Mouse (Mus musculus) hematopoietic stem cell, adult 5-6 weeks (primary cell): ENCODE measurements around the gene Vash2. TPM values are rescaled to one million over a fixed set of nuclear protein-coding genes. Genes with fewer than 3 reads are reported as not detected.
"Not testable (repeated sequence)": the region's sequence is repeated elsewhere in the genome, so short reads cannot be mapped to it uniquely, and the experiment has no call there.

Experiments used
- ATAC-seq, 2 experiments: fragments of 125-278 bp in 1 of 2; replicated peaks in 1 of 2; 2 replicates each; pipeline ENCODE4 v1.8.0; 2016 to 2017; ENCODE audit warnings: inconsistent platforms in 2 of 2, mild to moderate bottlenecking in 2 of 2, moderate number of reproducible peaks in 2 of 2, low read depth in 1 of 2, moderate TSS enrichment in 1 of 2; ENCODE audit not compliant: low FRiP score in 2 of 2, poor library complexity in 2 of 2, severe bottlenecking in 2 of 2, insufficient read depth in 1 of 2, low TSS enrichment in 1 of 2
- total RNA-seq: library from RNA; stranded (forward); fragments of 172-1452, 232-1000 nt; gene quantifications from 2 replicates; pipeline ENCODE4 v1.2.3, GENCODE M21; 2017

The Vash2 gene
- total RNA-seq = 0.81 TPM in 1 of 2 replicates, not detected in the other

DNA sequence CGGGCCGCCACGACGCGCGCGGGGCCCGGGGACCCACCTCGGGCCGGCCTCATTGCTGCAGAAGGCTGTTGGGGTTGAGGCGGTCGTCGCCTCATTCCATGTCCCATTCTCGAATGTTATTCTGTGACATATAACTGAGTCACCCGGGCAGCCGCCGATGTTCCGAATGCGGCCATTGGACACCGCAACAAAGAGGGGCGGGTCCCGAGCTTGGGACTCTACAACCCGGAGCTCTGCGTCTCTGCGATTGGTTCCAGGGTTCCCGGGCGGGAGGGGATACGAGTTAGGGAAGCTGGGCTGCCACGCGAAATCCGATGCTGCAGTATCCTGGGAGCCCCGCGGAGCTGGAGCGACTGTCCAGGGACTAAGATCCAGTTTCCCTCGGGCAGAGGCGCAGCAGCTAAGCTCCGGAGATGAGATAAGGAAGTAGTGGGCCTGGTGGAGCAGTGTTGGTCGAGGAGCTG lies at the start of gene Vash2:
TSS of gene Vash2 (minus strand) at position 197 of the 464 bp plus-strand sequence.
- ATAC-seq = peak; percentile 76 to 79

DNA sequence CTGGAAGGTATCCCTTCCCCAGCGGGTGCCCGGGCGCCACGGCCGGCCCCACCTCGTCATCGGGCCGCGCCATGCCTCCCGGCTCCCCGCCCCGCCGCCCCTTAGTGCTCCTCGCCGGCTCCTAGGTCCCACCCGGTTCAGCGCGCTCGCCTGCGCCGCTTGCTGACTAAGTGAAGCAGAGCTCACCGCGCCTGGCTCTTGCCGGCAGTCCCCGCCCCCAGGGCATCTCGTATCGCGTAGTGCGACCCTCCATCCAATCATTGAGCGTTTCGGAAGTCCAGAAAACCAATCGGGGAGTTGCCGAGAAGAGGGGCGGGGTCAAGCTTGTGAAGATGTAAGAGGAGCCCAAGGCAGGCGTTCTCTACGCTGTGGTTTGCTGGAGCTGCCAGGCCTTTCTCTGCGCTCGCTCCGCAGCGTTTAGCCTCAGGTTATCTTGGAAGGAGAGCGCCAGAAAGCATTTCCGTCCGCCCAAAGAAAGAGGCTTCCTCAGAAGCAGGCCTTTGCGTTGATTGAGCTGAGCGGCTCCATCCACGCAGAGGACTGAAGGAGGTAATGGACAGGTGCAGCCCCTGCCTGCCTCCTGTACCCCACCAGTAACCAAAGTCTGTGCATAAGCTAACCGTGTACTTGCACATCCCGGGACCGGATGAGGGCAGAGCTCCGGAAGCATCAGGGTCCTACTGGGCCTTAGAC lies 47.1 kb upstream of the Vash2 start, which contains the start of gene Flvcr1:
TSS of gene Flvcr1 (minus strand) at position 138 of the 693 bp plus-strand sequence.
- peak; percentile 97 to 99 for ATAC-seq

DNA sequence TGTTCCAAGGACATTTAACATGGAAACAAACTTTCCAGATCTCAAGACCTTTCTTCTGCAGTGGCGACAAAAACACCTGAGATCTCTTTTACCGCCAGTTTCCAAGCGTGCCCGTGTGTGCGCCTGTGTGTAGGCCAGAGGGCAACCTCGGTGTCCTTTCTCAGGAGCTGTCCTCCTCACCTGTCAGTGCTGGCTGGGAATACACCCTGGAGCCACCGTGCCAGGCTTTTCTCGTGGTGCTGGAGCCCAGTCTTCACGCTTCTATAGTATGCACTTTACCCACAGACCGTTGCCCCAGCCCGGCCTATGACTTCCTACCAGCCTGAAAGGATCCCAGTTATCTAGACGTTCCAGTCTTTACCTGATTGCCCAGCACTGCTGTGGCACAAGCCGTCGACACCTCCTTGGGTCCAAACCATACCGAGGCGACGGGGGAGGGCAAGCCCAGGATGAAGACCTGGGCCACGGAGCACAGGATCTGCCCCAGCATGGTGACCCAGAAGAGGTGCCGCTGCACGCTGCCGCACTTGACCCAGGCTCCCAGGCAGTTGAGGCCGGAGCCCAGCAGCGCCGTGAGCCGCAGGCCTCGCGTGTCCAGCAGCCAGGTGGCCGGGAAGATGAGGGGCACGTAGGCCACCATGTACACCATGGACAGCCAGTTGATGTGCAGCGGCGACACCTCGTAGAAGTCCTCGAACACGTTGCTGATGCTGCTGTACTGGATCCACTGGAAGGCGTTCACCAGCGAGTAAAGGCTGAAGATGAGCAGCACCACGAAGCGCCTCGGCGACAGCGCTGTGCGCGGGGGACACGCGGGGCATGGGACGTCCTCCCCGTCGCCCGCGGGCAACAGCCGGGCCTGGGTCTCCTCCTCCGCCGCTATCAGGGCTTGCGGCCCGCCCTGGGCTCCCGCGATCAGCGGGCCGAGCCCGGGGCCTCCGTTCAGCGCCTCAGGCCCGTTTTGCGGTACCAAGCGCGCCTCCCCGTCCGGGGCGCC lies 46.2 kb upstream of the Vash2 start:
- ATAC-seq = no peak; a peak in 1 of 4 replicates

DNA sequence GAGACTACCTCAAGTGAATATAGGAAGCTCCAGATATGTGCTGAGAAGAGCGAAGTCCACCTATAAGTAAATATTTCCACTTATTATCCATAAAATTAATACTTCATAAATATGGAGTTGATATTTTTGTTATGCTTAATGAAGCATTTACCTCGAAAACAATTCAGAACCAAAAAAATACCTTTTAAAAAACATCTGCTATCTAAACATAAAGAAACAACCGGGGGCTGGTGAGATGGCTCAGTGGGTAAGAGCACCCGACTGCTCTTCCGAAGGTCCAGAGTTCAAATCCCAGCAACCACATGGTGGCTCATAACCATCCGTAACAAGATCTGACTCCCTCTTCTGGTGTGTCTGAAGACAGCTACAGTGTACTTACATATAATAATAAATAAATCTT lies 44.7 kb upstream of the Vash2 start:
- ATAC-seq = not testable (repeated sequence)

DNA sequence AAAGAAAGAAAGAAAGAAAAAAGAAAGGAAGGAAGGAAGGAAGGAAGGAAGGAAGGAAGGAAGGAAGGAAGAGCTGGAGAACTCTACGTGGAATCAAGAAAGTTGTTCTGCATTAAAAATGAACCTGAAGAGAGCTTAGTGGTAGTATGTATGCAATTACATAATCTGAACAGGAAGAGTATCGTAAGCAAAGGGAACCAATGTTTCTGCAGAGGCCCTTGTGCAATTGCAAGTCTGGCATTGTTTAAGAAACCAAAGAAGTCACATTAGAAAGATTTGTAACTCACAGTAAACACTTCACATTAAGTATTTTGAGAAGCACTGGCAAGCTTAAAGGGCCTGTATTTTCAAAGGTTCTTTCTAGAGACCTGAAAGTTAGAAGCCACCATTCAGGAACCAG lies 44.0 kb upstream of the Vash2 start:
- ATAC-seq = no peak; a peak in 1 of 4 replicates

DNA sequence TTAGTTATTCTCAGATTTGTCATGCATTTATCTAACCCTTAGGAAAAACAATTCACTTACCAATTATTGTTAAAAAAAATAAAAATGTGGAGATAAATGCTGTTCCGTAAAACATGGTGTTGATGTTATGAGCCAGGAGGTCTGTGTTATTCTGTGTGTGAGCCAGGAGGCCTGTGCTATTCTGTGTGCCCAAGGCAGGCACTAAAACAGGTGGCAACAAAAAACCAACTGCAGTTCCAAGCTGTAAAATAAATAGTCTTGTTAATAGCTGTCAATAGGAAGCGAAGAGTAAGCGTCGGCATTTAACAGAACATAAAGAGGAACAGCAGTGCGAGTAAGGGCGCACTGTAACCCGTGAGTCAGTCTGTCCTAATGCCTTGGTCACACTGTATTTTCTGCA lies 41.9 kb upstream of the Vash2 start:
- no peak for ATAC-seq

DNA sequence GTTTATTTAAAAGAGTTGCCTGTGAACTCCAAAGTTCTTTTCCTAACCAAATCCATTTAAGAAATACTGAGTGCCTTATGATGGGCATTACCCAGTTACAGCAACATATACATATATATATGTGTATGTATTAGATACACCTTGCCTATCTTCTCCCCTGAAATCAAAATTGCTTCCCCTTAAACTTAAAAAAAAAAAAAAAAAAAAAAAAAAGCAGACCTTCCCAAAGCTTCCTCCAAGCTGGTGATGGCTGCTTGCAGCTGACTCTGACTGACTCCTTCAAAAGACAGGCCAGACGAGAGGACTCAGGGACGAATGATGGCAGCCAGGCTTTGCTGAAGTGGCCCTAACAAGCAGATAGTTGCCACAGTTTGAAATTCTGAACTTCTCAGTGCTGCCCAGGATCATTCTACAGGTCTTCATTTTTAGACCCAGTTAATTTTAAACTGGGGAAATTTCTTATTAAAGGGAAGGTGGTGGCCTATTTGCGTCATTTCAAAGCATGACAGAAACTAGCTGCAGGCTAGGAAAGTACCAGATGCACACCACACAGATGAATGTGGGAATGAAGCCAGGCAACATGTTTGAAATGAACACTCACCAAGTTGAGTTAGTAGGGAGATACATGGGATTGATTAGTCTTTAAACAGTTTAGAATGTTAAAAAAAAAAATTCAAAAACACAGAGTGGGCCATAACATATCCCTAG lies 41.3 kb upstream of the Vash2 start:
- ATAC-seq = no peak

DNA sequence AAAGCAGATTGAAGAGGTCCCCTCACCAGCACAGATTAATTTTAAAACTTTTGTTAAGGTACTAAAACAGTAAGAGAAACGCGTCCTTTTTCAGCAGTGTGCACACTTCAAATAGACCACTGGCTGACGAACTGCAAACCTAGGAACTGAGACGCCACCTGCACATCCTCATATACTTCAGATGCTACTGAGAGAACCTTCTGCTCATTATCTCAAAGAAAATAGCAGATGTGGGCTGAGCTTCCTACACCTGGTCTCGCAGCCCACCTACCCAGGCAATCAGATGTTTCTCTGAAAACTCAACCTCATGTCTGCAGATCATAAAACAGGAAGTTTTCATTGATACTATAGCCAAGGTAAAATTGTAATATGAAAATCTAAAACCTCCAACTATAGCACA lies 40.7 kb upstream of the Vash2 start:
- no peak for ATAC-seq

DNA sequence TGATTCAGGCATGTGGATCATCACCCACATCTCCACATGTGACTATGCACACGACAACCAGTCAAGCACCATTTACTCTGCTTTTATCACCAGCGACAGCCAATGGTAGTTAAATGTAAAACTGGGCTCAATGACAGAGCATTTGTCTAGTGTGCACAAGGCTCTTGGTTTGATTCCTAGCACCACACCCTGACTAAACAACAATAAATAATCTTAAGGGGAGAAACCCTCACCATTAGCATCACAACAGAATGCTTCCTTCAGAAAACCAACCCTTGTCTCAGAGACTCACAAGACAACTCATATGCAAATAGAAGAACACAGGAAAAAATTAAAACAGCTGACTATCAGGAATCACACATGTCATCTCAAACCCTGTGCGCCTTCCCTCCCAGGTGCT lies 35.2 kb upstream of the Vash2 start:
- no peak for ATAC-seq

DNA sequence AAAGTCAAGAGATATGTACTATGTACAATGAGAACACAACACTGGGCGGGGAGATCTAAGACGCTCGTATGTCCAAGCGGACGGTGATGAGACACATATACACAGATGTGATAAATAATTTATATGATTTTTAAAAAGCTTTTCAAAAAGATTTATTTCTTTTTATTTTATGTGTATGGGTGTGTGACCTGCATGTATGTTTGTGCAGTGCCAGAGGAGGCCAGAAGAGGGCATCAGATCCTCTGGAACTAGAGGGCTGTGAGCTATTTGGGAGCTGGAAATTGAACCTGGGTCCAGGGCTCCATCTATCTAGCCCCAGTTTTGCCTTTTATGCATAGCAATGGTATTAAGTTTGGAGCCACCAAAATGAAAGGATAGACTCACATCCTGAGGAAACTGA lies 29.6 kb upstream of the Vash2 start:
- ATAC-seq = no peak

DNA sequence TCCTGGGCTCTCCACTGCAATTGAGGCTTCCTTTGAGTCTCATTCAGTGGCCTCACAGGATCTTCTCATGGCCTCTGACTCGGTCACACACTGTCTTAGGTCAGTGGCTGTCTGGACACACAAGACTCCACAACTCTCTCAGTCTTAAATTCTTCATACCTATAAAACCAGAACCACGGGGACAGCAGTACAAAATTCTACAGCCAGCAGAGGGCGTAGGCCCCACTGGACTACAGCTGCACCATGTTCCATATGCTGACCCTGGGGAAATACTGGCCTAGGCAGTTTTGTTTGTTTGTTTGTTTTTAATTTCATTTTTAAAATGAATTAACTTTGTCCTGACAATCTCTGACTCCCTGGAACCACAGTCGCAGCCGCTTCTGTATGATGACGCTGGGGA lies 23.1 kb upstream of the Vash2 start:
- ATAC-seq = 0 out of 4 replicates have a peak, but pooled peaks of 1 of the 2 experiments have one; percentile 45

DNA sequence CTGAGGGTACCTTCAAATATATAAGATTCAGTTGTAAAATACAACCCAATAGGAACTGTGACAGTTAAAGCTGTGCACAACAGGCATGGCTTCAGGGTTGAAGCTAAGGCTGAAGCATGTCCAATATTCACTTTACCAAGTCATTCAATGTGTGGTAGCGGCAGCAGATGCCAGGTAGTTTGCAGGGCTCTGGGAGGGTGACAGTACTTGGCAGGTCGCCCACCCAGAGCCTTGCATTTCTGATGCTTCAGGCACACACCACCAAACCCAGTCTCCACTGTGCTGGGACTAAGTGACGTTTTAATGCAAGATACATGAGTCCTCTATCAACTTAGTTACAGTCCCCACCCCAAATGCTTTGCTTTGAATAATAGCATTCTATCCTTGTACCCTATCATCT lies 21.6 kb upstream of the Vash2 start:
- ATAC-seq = no peak

DNA sequence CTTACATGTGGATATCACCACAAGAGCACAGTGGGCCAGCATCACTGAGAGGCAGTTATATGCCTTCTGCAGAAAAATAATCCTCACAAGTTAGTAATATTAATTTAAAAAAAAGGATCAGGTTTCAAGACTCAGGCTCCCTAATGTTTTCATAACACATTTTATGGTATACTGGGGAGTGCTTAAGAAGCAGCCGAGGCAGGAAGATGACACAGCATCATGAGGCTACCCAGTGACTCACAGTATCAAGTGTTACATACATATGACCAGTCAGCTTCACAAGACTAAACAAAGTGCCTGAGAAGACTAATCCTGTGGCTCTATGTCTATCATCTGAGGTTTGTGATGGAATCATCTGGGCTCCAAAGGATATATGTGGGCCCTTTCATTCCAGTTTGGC lies 18.9 kb upstream of the Vash2 start:
- ATAC-seq = no peak

DNA sequence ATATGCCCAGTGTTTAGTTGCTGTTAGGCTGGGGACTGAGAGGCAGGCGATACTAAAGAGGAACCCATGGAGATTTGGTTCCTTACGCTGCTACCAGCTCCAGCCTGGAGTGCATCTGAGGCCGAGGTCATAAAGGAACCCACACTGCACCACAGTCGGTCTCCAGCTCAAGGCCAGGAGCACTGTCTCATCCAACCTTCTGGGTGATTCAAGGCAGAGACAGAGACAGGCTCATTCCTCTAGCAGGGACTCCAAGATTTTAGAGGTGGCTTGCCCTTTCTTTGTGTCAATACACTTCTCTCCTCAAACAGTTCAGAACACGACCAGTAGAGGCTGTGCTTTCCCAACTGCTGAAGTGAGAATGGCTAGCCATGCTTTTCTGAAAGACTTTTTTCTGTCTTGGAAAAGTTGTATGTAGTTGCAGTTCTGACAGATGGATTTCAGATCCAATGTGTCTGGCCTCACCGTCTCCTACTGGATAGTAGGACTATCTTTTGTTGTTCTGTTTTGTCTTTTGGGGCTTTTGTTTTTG lies 17.3 kb upstream of the Vash2 start:
- ATAC-seq = peak in 1 of 2 experiments; percentile 29; a peak in 1 of 4 replicates

DNA sequence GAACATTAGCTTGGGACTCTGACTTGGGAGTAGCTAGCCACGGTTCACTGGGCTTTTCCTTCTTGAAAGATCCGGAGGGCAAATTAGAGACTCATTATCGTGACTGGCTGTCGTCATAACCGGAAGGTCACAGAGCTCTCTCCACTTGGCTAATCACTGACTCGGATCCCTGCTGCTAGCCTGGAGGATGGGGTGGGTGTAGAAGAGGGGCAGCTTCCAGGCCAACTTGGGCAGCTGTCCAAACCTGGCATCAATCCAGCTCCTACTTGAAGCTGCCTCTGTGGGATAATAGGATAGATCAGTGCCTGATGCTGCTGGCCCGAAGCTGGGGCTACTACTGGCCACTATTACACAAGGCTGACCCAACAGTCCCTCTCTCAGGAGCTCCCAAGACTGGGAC lies 16.5 kb upstream of the Vash2 start:
- no peak for ATAC-seq

DNA sequence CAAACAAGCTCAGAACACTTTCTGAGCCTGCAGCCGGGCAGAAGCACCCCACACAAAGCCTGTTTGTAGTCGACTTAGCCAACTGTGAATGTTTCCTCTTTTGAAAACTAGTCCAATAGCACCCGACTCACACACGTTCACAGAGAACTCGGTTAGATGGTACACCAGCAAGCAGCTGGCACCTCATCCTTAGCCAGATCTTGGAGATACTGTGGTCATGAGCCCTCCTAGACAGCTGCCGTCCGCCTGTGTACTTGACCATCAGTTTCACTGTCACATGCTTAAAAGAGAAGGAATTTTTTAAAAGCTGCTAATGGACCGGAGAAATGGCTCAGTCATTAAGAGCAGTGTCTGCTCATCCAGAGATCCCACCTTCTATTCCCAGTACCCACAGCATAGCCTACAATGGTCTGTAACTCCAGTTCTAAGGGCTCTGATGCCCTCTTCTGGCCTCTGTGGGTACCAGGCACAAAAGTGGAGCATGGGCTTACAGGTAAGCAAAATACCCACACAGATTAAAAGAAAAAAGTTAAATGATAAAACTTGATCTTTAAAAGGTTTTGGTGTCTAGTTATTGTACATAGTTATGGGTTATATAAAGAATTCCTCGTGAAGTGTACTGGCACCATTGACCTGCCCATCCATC lies 10.5 kb upstream of the Vash2 start:
- ATAC-seq = no peak

DNA sequence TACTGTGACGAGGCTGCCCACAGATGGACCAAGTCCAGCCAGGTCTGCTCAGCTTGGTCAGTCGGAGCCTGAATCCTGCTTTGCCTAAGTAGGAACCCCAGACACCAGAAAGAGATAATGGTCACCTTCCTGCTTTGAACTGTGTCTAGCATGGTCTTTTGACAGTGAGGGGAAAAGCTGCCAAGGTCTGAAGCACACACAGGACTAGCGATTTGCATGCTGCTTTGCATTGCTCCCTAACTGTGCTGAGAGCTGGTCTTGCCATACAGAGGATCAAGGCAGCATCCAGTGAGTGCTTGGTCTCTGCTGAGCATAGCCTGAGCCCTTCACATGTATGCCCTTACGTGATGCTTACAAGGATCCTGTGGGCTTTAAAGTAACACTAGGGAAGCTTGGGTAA lies 2.3 kb upstream of the Vash2 start:
- no peak for ATAC-seq
